Mouse (Mus musculus): ENCODE data around the gene Ube2k. TPM values are rescaled to one million over a fixed set of nuclear protein-coding genes. Genes with fewer than 3 reads are reported as not detected.
"Not testable (repeated sequence)": the region's sequence is repeated elsewhere in the genome, so short reads cannot be mapped to it uniquely, and the experiment has no call there.

Gene Ube2k
- polyA plus RNA-seq, 1 experiment: 107 TPM

- H3K4me1 ChIP-seq (ENCODE audit: control insufficient read depth, insufficient read depth, low read length): no peaks in the 10 kb centered on the region
- no peak for TF ChIP-seq CTCF (IDR thresholded peaks at IDR 0.05; ENCODE audit: extremely low read depth, insufficient read depth, low read length)
- H3K4me3 ChIP-seq (ENCODE audit: insufficient read depth, low read length): no peak overlapping the region
Measured at GRCm38 (mm10) chr5:65508395-65508794, 28.6 kb upstream of the Ube2k start.

GRCm38 (mm10) chr5:65513506-65513905 lies 23.5 kb upstream of the Ube2k start:
- no peak overlapping the region for H3K4me3 ChIP-seq (ENCODE audit: insufficient read depth, low read length)
- no peak overlapping the region for H3K27ac ChIP-seq (ENCODE audit: insufficient read depth, low read length)
- TF ChIP-seq POLR2A (IDR thresholded peaks at IDR 0.05; ENCODE audit: extremely low read depth, insufficient read depth, low read length): no peak
- no peak for TF ChIP-seq CTCF (IDR thresholded peaks at IDR 0.05; ENCODE audit: extremely low read depth, insufficient read depth, low read length)
- H3K4me1 ChIP-seq (ENCODE audit: control insufficient read depth, insufficient read depth, low read length): no peaks in the 10 kb centered on the region

More at GRCm38 (mm10) chr5:65508395-65508794, 28.6 kb upstream of the Ube2k start:
- no peak overlapping the region for H3K27ac ChIP-seq (ENCODE audit: insufficient read depth, low read length)

- TF ChIP-seq POLR2A (IDR thresholded peaks at IDR 0.05; ENCODE audit: extremely low read depth, insufficient read depth, low read length) (no peak), CTCF (IDR thresholded peaks at IDR 0.05; ENCODE audit: extremely low read depth, insufficient read depth, low read length) (no peak)
- Histone ChIP-seq H3K4me1 (ENCODE audit: control insufficient read depth, insufficient read depth, low read length) (no peaks in the 10 kb centered on the region), H3K4me3 (ENCODE audit: insufficient read depth, low read length) (no peak overlapping the region), H3K27ac (ENCODE audit: insufficient read depth, low read length) (no peak overlapping the region)
Measured at GRCm38 (mm10) chr5:65514635-65515278, 22.3 kb upstream of the Ube2k start.

- no peak overlapping the region for H3K27ac ChIP-seq (ENCODE audit: insufficient read depth, low read length)
- no peaks in the 10 kb centered on the region for H3K4me1 ChIP-seq (ENCODE audit: control insufficient read depth, insufficient read depth, low read length)
- TF ChIP-seq POLR2A (IDR thresholded peaks at IDR 0.05; ENCODE audit: extremely low read depth, insufficient read depth, low read length) (no peak), CTCF (IDR thresholded peaks at IDR 0.05; ENCODE audit: extremely low read depth, insufficient read depth, low read length) (no peak)
- no peak overlapping the region for H3K4me3 ChIP-seq (ENCODE audit: insufficient read depth, low read length)
Measured at GRCm38 (mm10) chr5:65521803-65522202, 15.2 kb upstream of the Ube2k start.

GRCm38 (mm10) chr5:65524831-65525230 lies 12.2 kb upstream of the Ube2k start:
- Histone ChIP-seq H3K4me1 (ENCODE audit: control insufficient read depth, insufficient read depth, low read length) (no peaks in the 10 kb centered on the region), H3K27ac (ENCODE audit: insufficient read depth, low read length) (no peak overlapping the region), H3K4me3 (ENCODE audit: insufficient read depth, low read length) (no peak overlapping the region)
- TF ChIP-seq POLR2A (IDR thresholded peaks at IDR 0.05; ENCODE audit: extremely low read depth, insufficient read depth, low read length): no peak
- TF ChIP-seq CTCF (IDR thresholded peaks at IDR 0.05; ENCODE audit: extremely low read depth, insufficient read depth, low read length): no peak

- Histone ChIP-seq H3K4me3 (ENCODE audit: insufficient read depth, low read length) (no peak overlapping the region), H3K27ac (ENCODE audit: insufficient read depth, low read length) (no peak overlapping the region), H3K4me1 (ENCODE audit: control insufficient read depth, insufficient read depth, low read length) (no peaks in the 10 kb centered on the region)
- TF ChIP-seq CTCF (IDR thresholded peaks at IDR 0.05; ENCODE audit: extremely low read depth, insufficient read depth, low read length) (peak; percentile 15; the same call in 1 of the 2 replicates), POLR2A (IDR thresholded peaks at IDR 0.05; ENCODE audit: extremely low read depth, insufficient read depth, low read length) (no peak)
Measured at GRCm38 (mm10) chr5:65525674-65526443, 11.2 kb upstream of the Ube2k start.

- H3K27ac ChIP-seq (ENCODE audit: insufficient read depth, low read length): no peak overlapping the region
- no peaks in the 10 kb centered on the region for H3K4me1 ChIP-seq (ENCODE audit: control insufficient read depth, insufficient read depth, low read length)
- no peak overlapping the region for H3K4me3 ChIP-seq (ENCODE audit: insufficient read depth, low read length)
- TF ChIP-seq CTCF (IDR thresholded peaks at IDR 0.05; ENCODE audit: extremely low read depth, insufficient read depth, low read length): no peak
- TF ChIP-seq POLR2A (IDR thresholded peaks at IDR 0.05; ENCODE audit: extremely low read depth, insufficient read depth, low read length): no peak
Measured at GRCm38 (mm10) chr5:65531283-65531682, 5.8 kb upstream of the Ube2k start.

GRCm38 (mm10) chr5:65534496-65534895 lies 2.5 kb upstream of the Ube2k start:
- Histone ChIP-seq H3K27ac (ENCODE audit: insufficient read depth, low read length) (no peak overlapping the region), H3K4me1 (ENCODE audit: control insufficient read depth, insufficient read depth, low read length) (no peaks in the 10 kb centered on the region), H3K4me3 (ENCODE audit: insufficient read depth, low read length) (no peak overlapping the region)
- no peak for TF ChIP-seq CTCF (IDR thresholded peaks at IDR 0.05; ENCODE audit: extremely low read depth, insufficient read depth, low read length)
- TF ChIP-seq POLR2A (IDR thresholded peaks at IDR 0.05; ENCODE audit: extremely low read depth, insufficient read depth, low read length): no peak

- Histone ChIP-seq H3K4me3 (ENCODE audit: insufficient read depth, low read length) (no peak overlapping the region), H3K4me1 (ENCODE audit: control insufficient read depth, insufficient read depth, low read length) (no peaks in the 10 kb centered on the region), H3K27ac (ENCODE audit: insufficient read depth, low read length) (no peak overlapping the region)
- TF ChIP-seq POLR2A (IDR thresholded peaks at IDR 0.05; ENCODE audit: extremely low read depth, insufficient read depth, low read length) (no peak), CTCF (IDR thresholded peaks at IDR 0.05; ENCODE audit: extremely low read depth, insufficient read depth, low read length) (no peak)
Measured at GRCm38 (mm10) chr5:65535457-65536067, 1.5 kb upstream of the Ube2k start.

- peak overlapping the region; percentile 95 for H3K4me3 ChIP-seq (ENCODE audit: insufficient read depth, low read length)
- not testable (repeated sequence) for H3K4me1 ChIP-seq (ENCODE audit: control insufficient read depth, insufficient read depth, low read length); H3K27ac ChIP-seq (ENCODE audit: insufficient read depth, low read length)
Measured at GRCm38 (mm10) chr5:65536068-65536465, 966 bp upstream of the Ube2k start.
